Mouse (Mus musculus) mouse trophoblast stem cell (cell line): ENCODE measurements around the gene Il10.

Experiments used
- in situ Hi-C, 2 experiments: fragments of 300-500 bp; cut with MseI, MboI; formaldehyde crosslinking; loops; 2 replicates in 1 of 2; 3 replicates in 1 of 2; pipeline ENCODE4 v1.15.1; 2025

The Il10 gene

DNA sequence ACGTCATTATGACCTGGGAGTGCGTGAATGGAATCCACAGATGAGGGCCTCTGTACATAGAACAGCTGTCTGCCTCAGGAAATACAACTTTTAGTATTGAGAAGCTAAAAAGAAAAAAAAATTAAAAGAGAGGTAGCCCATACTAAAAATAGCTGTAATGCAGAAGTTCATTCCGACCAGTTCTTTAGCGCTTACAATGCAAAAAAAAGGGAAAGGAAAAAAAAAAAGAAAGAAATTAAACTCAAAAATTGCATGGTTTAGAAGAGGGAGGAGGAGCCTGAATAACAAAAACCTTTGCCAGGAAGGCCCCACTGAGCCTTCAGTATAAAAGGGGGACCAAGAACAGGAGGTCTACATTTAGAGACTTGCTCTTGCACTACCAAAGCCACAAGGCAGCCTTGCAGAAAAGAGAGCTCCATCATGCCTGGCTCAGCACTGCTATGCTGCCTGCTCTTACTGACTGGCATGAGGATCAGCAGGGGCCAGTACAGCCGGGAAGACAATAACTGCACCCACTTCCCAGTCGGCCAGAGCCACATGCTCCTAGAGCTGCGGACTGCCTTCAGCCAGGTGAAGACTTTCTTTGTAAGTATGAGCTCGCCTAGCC is at the start of gene Il10:
Gene Il10, plus strand, starts transcription at position 354 of the 607 bp plus-strand sequence.
- in situ Hi-C loops, result no loop called here

GRCm38 (mm10) chr1:130979455-130979854 is 40.2 kb upstream of the Il10 start:
- in situ Hi-C loops, result no loop called here

DNA sequence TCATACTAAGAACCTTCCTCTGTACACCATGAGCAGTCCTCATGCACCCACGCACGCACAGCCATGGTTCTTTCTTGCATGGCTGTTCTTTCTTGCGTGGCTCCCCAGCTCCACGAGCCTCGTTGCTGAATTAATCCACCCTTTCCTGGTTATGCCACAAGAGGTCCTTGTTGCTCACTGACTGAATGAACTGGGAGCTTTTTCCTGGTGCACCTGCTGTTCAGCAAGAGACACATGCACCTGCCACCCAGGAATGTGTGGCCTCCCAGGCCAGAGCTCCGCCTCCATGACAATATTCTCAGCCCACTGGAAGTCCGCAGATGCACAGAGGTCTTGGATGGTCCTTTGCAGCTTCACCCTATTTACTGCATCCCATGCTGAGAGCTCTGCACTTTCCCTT is 35.2 kb upstream of the Il10 start:
- in situ Hi-C loops, result loop anchor here in 1 of 2 experiments (10.0 kb wide), 1 partner anchor 60 kb away; no protein-coding TSS in a partner anchor

GRCm38 (mm10) chr1:130987001-130987400 is 32.6 kb upstream of the Il10 start:
- in situ Hi-C loops, result loop anchor here in 1 of 2 experiments (5.0 to 10.0 kb wide), 2 partner anchors 58 to 110 kb away; no protein-coding TSS in a partner anchor

DNA sequence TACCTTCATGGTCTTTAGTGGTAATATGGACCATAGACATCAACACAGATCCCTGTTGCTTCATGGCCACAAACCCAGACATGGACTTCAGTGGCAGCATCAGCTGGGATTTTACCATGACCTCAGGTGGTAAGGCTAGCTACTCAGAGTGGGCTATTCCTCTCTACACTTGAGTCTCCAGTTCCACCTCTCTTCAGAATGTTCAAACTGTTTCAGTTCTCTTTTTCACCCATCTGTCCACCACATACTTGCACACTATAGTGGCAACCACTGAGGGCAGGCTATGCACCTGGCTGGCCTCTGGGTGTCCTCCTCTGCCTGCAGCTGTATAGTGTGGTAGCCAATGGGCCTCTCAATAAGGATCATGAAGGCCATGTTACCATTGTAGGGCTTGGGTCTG is 32.2 kb upstream of the Il10 start:
- in situ Hi-C loops, result loop anchor here in 1 of 2 experiments (5.0 to 10.0 kb wide), 2 partner anchors 57 to 110 kb away; no protein-coding TSS in a partner anchor

GRCm38 (mm10) chr1:130989331-130989730 is 30.3 kb upstream of the Il10 start:
- in situ Hi-C loops, result loop anchor here in 1 of 2 experiments (5.0 to 10.0 kb wide), 2 partner anchors 55 to 112 kb away; no protein-coding TSS in a partner anchor

- in situ Hi-C loops, result no loop called here
Measured at GRCm38 (mm10) chr1:130990448-130990847, 29.2 kb upstream of the Il10 start.

DNA sequence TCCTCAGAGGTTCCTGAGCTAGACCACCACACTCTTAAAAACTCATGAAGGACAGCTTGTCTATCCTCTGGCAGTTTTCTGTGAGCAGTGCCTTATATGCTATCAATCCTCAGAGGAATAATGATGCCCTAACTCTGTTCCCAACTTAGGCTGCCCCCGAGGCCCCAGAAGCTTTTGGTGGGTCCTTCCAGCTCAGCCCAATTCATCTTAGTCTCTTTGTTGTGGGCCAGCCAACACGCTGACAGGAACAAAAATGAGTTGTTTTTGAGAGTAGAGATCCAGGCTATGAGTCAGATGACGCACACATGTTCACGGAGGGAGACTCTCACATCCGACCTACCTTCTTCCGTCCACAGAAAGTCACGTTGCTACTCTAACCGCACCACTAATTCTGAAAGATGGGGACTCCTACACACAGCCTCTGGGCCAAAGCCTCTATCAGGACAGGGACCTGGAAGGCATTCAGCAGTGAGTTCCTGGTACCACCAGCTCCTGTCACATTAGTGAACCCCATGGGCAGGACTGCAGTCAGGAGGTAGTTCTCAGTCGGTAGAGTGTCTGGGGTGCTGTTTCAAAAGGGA is 26.0 kb upstream of the Il10 start:
- in situ Hi-C loops, result no loop called here

DNA sequence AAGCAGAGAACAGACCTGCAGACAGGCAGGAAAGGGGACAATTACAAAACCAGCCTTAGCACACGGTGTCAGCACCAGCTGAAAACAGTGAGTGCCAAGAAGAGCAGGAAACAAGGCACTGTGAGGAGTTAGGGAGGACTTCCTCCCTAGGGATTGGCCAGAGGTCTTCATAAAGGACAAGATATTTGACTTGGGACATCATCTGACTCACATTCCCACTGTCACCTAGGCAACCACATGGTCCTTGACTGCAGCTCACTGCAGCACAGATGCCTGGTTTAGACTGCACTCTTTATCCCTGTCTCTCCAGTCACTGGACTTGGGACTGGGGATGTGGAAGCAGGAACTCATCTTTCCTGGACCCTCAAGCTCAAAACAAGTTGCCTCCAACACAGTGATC is 24.1 kb upstream of the Il10 start:
- in situ Hi-C loops, result no loop called here

- in situ Hi-C loops, result no loop called here
Measured at GRCm38 (mm10) chr1:130996356-130996755, 23.3 kb upstream of the Il10 start.

- in situ Hi-C loops, result no loop called here
Measured at GRCm38 (mm10) chr1:130997441-130997840, 22.2 kb upstream of the Il10 start.

- in situ Hi-C loops, result no loop called here
Measured at GRCm38 (mm10) chr1:130998321-130998720, 21.3 kb upstream of the Il10 start.

- in situ Hi-C loops, result no loop called here
Measured at GRCm38 (mm10) chr1:130999708-131000107, 19.9 kb upstream of the Il10 start.

GRCm38 (mm10) chr1:131000296-131000695 is 19.3 kb upstream of the Il10 start:
- in situ Hi-C loops, result no loop called here

DNA sequence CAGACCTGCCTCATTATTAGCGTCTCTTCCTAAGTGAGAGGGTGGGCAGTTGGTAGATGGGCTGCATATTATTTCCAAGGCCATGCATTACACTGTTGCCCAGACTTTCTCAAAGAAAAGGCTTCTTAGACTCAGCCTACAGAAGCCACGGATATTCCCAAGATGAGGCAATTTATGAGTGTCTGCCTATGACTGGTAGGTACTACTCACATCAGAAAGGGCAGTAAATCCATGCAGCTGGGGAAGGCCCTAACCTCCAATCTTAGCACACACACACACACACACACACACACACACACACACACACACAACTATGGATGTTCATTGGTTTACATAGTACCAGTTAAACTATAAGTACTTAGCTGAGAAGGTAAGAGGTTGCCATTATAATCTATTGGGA is 17.1 kb upstream of the Il10 start:
- in situ Hi-C loops, result no loop called here

DNA sequence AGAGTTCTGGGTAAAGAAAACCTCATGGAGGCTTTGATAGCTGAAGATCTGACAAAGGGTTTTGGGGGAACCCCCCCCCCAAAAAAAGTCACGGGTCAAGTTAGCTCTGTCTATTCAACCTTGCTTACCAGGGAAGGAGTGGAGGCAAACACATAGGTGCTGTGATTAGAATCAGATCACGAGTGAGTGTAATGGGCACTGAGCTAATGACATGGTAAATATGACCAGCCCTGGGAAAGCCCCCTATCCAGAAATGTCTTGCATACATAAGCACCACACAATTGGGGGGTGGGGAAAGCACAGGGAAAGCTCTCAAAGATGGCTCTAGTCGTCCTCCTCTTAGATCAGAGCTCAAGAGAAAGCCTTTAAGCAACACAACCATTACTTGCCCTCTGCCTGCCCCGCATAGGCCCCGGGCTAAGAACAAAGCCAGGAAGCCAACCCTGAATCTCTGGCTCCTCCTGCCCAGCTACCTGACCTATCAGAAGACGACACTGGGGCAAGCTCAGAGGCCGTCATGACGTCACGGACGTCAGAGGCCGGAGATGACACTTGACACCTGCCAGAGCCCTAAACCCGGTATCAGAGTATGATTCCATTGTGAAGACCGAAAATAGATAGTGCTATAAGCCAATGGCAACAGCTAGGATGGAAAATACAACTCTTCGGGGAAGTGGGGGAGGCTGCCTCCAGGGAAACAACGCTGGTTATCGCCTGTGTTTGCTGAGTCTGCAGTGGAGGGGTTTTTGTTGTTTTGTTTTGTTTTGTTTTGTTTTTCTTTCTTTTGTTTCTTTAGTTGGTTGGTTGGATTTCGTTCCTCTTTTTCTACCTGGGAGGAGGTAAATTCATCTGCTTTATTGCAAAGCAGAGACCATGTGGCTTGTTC is 16.4 kb upstream of the Il10 start:
- in situ Hi-C loops, result no loop called here

GRCm38 (mm10) chr1:131006069-131006468 is 13.6 kb upstream of the Il10 start:
- in situ Hi-C loops, result no loop called here

GRCm38 (mm10) chr1:131010201-131011153 is 9.2 kb upstream of the Il10 start:
- in situ Hi-C loops, result no loop called here

- in situ Hi-C loops, result no loop called here
Measured at GRCm38 (mm10) chr1:131012494-131012893, 7.2 kb upstream of the Il10 start.

- in situ Hi-C loops, result no loop called here
Measured at GRCm38 (mm10) chr1:131013926-131014325, 5.7 kb upstream of the Il10 start.

- in situ Hi-C loops, result no loop called here
Measured at GRCm38 (mm10) chr1:131015281-131015680, 4.4 kb upstream of the Il10 start.
